Mouse (Mus musculus): ENCODE data around the gene Zfp146.

DNA sequence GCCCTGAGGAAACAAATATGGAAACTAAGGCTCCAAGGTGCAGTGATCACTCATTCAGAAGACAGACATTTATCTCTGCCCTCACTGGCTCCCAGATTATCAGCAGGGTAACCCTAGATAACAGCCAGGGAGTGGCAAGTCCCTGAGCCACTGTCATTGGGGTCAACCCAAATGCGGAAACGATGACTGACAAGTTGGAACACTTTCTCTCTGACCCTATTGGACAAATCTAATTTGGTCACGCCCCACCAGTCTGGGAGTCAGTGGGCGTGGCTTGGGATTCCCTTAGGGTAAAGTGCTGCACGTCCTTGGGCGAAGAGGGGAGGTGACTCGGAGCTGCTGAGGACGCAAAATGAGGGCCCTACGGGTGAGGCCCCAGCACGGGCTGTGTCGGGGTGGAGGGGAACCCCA is 14.3 kb upstream of the Zfp146 start, which contains the start of gene Cox7a1:
- TF ChIP-seq CTCF (IDR thresholded peaks at IDR 0.05) = no peak
- TF ChIP-seq EP300 (IDR thresholded peaks at IDR 0.05) = no peak
